Mouse (Mus musculus): ENCODE data around the gene Dnm1. TPM values are rescaled to one million over a fixed set of nuclear protein-coding genes. Genes with fewer than 3 reads are reported as not detected.
A peak's percentile ranks its signal among the peaks of the same experiment; 100 is the strongest.

The Dnm1 gene
- total RNA-seq, 2 experiments from 2014 or later, result 14.8 to 20.3 TPM

DNA sequence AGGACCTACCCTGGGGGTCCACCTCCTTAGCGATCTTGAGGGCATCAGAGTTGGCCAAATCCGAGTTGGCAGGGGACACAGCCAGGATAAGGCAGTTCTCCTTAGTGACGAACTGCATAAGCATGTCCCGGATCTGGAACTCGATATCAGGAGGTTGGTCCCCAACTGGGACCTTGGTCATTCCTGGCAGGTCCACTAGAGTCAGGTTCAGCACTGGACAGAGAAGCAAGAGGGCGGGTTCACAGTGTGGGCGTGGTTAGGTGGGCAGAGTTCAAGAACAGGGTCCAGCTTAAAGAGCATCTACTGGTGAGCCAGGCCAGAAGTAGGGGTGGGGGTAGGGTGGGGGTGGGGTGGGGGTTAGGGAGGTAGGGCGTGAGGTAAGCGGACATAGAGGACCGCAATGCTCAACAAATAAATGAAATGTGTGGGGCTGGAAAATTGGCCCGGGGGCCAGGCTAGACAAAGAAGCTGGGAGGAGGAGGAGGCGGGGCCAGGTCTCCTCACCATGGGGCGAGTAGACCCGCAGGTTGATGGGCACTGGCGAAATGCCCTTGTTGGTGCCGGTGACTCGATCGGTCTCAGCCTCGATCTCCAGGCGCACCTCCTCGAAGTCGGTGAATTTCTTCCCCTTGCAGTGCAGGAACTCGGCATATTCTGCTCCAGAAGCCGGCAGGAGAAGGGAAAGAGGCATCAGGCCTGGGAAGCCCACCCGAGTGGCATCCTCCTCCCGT lies 13.1 kb downstream of the Dnm1 start:
- DNase-seq, result no peak

DNA sequence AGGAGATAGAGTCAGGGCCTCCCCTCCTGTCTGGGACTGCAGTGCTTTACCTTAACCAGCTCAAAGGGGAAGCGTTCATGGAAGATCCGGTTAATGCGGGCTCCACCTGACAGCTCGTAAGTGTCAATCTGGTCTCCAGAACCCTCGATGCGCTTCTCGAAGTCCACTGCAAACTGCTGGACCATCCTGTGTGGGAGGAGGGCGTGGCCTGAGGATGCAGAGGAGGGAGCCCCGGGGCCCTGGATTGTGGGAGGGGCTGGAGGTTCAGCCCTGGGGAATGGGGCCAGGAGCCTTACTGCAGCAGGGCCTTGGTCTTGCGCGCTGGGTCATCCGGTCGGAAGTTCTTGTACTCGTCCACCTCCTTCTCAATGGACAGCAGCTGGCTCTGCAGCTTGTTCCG lies 17.2 kb downstream of the Dnm1 start:
- no peak for DNase-seq

DNA sequence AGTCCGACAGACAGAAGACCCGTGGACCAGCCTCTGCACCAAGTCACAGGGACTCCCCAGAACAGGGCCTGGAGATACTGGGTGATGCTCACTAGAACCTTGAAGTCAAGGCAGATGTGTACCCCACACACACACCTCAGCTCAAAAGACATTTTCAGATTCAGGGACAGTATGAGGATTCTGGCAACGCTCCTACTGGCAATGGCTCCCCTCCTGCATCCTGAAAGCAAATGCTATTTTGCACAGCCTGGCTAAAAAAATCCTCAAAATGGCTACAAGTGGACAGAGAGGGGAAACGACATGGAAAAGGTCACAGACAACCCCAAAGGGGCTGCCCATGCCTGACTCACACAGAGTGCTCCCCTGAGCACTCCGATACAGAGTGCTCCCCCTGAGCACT lies 21.0 kb downstream of the Dnm1 start:
- DNase-seq, result no peak

DNA sequence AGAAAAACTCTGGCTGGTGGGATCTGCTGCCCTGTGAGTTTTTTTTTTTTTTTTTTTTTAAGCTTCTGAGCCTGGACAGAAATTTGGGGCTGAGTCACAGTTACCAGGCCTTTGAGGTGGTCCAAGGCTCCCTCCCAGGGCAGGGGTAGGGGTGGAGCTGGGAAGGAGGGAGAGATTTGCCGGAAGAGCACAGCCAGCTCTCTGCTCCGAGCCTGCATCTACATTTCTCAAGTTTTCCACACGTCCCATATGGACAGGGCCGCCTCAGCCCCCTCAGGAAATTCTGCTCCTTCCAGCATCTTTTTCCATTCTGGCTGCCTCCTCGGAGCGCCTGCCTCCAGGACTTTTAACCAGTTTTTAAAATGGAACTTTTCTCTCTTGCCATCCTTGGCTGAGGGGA lies 23.6 kb downstream of the Dnm1 start:
- DNase-seq, result no peak

DNA sequence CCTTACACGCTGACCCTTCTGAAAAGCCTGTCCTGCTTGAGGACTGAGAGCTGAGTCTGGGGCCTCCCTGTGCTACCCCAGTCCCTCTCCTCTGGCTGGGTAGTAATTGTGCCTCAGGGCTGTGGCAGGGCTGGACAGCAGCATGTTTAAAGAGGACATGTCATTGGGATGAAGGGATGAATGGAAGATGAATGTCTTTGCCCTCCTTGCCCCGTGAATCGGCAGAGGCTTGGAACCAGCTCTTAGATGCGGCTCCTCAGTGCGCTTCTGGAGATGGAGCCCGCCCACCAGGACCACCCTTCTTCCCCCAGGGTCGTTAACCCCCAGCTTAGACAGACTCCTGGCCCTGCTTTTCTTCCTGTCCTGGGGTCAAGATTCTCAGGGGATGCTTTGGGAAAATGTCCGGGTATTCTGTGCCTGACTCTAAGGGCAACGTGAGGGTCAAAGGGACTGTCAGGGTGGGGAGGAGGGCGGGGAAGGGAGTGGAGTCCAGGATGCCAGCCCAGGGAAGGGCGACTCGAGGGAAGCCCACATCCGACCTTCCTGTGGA lies 24.2 kb downstream of the Dnm1 start:
- no peak for DNase-seq

DNA sequence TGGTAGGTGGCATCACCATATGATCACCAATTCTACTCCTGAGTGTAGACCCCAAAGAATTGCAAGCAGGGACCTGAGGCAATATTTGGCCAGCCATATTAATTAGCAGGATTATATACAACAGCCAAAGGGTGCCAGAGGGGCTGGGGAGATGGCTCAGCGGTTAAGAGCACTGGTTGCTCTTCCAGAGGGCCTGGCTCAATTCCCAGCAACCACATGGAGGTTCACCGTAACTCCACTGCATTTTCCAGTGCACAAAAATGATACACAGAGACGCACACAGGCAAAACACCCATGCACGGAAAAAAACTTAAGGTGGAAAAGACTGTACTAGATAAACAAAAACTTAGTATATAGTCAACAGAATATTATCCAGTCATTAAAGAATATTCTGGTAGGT lies 25.9 kb downstream of the Dnm1 start:
- no peak for DNase-seq

DNA sequence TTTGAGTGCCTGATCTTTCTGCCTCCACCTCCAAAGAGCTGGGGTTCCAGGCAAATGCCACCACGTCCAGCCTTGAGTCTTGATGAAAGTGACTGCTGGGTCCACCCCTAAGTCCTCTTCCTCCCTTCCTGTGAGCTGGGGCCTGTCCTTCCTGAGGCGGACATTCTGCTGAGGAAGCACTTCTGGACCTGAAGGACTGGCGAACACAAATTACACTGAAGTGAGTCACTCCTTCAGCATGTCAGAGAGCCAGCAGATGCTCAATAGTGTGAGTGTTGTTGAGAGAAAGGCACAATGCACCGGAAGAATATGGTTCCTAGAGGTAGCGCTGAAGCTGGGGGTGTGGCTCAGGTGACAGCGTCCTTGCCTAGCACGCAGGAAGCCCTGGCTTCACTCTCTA lies 27.8 kb downstream of the Dnm1 start:
- peak; percentile 28 to 37 for DNase-seq

DNA sequence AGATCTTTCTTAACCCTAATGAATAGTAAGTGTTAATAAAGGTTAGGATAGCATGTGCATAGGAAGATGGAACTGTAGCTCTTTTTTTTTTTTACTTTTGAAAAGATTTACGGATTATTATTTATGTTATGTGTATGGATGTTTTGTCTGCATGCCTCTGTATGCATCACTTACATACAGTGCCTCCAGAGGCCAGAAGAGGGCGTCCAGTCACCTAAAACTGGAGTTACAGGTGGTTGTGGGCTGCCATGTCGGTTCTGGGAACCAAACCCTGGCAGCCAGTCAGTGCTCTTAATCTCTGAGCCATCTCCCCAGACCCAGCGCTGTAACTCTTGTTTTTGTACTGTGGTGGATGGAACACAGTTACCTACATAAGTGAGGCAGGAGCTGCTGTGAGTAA lies 28.8 kb downstream of the Dnm1 start:
- no peak for DNase-seq

DNA sequence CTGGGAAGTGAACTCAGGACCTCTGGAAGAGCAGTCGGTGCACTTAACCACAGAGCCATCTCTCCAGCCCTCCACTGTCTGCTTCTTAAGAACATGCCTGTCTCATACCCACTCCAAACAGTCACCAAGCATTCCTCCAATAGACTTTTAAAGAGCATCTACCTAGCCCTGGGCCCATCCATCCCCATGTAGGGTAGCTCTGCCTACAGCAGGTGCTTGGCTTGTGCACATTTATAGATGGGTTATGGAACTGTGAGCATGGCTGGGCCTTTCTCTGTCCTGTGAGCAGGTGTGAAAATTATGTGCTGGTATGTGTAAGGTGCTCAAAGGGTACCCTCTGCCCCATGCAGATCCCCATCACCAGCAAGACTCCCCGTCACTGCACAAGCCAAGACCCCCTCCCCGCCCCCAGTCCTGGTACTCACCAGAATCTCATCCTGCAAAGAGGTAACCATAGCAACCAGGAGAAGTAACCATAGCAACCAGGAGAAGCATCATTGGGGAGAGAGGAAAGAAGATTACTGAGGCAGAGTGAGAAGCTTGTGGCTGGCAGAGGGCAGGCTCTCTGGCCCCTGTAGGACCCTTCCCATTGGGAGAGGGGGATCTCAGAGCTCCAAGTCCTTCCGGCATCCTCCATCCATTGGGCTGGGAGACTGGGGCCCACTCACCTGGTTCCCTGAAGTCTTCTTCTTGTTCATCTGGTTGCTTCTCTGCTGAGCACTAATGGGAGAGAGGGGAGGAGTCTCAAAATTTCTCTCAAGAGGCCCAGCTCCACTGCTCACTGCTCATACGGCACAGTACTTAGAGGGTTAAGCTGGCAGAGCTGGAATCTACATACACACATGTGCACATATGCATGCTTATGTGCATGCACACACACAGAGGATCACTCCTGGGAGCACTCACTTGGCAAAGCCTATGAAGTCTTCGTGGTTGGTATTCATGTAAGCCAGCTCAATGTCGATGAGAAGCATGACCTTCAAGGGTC lies 30.1 kb downstream of the Dnm1 start:
- DNase-seq, result no peak

DNA sequence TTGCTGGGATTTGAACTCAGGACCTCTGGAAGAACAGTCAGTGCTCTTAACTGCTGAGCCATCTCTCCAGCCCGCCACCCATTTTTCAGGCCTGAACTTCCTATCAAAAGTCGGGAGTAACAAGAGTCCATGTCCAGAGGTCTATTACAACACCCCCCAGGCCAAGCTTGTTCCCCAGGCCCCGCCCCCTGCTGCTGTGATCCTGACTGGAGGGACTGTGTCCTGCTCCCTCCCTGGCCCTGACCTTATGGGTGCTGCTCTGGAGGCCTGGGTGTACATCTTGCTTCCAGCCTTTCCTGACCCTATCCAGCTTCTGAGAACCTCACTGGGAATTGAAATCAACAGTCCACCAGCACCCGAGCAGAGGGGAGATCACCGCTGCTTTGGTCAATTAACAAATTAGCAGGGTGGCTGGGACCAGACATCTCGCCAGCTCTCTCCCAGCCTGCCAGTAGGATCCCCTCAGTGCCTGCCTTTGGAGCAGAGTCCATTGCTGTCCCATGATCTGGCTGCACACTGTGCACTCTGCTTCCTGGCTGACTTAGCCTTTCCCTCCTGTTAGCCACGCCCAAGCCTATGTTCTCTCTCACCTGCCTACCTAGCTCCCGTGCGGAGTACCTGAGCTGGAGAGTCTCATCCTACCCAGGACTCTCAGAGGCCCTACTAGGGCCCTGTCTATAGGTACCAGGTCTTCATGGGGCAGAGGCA lies 31.4 kb downstream of the Dnm1 start:
- no peak for DNase-seq

DNA sequence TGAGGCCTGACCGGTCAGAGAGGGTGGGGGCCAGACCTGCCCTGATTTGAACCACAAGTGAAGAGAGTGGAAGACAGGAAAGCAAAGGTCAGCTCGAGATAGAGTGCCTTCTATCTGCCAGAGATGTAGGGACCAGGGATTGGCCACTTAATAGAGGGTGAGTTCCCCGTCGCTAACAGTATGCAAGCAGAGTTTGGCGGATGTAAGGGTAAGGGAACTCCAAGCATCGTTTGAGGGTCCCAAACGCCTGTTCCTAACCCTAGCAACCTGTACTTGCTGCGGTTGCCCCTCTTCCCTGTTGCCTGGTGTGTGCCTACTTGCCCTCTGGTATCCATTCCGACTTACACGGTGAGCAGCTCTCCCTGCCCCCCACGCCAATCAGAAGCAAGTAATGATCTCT lies 32.4 kb downstream of the Dnm1 start:
- DNase-seq, result no peak

DNA sequence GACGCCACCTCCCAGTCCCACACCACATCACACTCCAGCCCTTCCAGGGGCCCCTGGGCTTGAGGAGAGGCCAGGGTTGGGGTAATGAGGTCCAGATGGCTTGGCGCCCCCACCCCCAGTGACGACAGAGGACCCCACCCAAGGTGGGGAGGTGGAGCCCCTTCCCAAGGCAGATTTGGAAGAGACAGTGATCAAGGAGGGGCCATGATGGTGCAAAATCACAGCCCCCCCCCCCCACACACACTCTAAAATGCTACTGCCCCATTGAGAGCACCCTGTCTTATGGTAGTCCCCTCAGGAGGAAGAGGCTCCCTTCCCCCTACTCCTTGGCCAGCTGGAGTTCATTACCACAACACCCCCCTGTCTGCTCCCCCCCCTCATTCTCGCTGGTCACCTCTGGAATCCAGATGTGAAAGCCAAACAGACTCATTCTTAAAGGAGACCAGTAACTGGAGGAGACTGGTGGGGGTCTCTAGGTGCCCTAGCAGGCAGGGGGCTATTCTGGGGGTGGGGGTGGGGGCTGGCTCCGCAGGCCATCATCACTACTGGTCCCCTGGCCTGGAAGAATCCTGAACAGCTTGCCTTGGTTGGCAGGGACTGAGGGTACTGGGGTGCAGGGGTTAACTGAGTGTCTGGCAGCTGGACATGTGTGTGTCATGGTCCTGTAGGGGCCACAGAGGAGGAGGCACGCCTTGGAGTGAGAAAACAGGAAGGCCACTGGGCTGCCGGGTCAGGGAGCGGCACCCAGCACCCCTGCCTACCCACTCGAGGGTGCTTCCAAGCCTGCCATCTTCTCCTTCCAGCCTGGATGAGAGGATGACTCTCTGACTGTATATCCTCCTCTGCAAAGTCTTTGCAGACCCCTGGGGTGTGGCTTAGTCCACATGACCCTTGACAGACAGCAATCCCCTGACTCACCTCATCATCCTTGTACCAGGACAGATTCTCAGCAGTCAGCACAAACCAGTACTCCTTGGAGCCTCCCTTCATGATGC lies 33.3 kb downstream of the Dnm1 start:
- DNase-seq, result no peak

DNA sequence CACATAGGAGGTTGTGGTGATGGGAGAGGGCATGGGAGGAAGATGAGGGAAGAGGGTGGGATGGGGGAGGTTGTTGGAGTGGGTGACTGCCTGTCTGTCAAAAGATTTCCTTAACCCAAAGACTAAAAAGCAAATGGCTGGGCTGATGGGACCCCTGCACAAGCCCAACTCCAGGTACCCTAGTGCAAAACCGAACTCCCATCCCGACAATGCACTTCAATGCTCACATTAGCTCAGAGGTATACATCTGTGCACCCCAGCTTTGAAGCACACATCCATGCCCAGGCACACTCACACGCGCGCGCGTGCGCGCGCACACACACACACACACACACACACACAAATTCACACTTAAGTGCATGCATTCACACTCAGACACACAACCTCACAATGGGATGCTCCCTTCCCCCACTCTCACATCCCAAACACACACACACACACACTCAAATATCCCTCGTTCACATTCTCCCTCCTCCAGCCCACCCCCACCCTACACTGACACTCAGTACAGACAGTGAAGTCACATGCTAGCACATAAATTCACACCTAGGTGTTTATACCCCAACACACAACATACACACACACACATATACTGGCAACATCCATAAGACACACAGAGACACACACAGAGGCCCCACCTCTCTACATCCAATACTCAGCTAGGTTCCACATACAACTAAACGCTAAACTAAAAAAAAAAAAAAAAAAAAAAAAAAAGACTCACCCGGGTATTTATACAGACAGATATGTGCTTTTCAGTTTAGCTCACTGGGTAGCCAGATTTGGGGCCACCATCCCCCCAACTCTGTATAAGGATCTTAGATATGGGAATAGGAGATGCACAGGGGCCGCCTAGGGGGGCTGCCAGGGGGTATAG lies 34.2 kb downstream of the Dnm1 start:
- DNase-seq, result no peak

DNA sequence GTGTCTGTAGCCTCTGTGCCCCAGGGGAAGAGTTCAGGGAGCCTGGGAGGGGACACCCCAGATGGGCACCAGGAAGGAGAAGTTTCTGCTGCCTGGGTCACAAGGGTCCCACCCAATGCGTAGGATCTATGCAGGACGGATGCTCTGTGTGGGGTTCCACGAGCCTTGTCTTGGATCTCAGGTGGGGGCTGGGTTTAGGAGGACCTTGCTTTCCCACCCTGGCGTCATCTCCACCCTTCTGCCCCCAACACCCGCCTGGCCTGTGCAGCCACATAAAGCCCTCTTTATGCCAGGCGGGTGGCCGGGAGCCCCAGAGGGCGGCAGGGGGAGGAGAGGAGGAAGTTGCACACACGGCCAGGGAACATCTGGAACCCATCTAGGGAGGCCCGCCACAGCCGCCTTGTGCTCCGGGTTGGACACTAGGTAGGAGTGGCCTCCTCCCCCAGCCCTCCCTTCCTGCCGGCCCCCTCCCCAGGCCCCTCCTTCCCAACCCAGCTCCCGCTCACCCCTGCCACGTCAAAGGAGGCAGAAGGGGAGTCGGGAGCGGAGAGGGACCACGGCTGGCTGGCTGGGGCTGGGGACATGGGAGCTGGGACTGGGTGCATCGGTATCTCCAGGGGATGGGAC lies 35.2 kb downstream of the Dnm1 start:
- peak; percentile 20 to 55 for DNase-seq

DNA sequence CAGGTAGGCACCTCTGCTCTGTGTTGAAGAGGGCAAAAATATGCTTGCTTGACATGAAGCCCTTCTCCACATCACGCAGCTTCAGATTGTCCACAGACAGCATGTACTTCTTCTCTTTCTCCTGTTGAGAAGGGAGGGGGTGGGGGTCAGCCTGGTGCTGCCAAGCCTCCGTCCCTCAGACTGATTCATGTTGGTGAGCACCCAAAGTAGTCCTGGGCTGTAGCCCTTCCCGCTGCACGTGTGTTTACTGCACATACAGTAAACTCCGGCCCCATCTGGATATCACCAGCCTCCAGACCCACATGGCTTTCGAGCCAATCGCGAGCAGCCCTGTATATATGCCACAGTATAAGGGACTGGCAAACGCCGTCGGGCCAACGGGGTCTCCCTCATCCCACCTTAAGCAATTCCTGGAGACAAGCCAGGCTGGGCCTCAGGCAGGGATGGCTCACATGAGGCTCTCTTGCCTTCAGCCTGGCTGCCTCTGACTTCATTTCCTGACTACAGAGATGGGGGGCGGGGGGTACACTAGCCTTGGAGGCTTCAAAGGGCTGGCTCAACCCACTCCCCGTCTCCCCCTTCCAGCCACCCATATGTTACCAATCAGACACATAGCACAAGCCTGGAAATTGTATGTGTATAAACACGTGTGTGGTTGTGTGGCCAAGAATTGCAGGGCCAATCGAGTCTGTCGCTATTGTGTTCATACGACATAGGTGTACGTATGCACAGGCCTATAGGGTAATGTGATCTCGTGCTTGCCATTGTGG lies 36.1 kb downstream of the Dnm1 start:
- DNase-seq, result no peak

DNA sequence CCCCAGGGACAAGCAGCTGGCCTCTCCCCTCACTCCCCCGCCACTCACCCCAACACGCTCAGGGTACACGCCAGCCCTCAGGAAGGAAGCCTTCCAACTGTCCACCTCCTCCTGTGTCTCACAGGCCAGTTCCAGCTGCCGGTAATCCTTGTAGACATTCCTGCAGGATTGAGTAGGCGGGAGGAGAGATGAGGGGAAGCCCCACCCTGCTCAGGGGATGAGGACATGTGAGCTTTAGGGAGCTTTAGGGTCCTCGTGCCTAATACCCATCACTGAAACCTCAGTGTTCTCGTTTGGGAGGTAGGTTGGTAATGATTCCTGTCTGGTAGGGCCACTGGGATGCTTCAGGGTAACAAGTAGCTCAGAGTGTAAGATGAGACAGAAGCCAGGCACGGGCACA lies 37.4 kb downstream of the Dnm1 start:
- no peak for DNase-seq

DNA sequence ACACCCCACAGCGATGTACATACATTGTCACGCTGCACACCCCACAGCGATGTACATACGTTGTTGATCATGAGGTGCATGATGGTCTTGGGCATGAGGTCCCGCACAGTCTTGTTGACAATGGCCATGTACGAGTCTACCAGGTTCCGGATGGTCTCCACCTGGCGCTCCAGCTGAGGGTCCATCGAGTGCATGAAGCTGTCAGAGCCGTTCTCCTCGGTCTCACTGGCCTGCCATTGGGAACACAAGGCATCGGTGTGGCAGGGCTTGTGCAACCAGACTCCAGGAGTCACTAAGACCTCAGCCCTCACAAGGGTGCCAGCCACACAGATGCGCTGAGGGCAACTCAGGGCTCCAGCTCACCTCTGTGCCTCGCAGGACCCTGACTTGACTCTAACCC lies 38.3 kb downstream of the Dnm1 start:
- DNase-seq, result no peak

DNA sequence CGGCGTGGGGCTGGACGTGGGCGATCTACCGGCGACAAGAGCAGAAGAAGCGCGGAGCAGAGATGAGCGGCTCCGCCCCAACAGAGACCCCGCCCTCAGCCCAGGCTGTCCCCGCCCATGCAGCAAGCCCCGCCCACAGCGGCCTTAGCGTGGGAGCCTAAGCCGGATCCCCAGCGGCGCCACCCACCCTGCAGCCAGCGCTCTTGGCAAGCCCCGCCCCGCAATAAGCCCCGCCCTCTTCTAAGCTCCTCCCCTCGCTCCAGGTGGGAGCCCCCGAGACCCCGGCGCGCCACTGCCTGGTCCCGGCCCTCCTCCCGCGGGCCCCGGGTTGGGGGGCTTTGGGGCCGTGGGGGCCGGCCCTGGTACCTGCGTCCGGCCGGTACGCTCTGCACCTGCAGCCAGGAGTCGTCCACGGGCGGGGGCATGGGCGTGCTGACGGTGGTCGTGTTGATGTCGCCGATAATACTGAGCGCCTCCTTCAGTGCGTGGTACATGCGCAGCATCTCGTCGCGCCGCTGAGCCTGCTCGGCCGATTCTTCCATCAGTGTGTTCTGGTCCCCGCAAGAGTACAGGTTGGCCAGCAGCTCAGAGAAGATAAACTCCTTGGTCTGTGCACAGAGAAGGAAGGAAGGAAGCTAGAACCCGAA lies 40.7 kb downstream of the Dnm1 start:
- DNase-seq, result peak; percentile 87 to 92
